Mouse (Mus musculus) heart, embryonic 16.5 days (tissue): Measurements from ENCODE around the gene Cyp2ab1. TPM values are rescaled to one million over a fixed set of nuclear protein-coding genes. Genes with fewer than 3 reads are reported as not detected.

Experiments
- ATAC-seq: fragments of 200-750 bp; cut with Nextera tagmentation; replicated peaks from 2 replicates; pipeline ENCODE4 v1.8.0; 2017; ENCODE audit warnings: moderate number of reproducible peaks; ENCODE audit not compliant: insufficient read depth, low FRiP score; ENCODE audit errors: extremely low read depth
- H3K27ac ChIP-seq: fragments of 300-500 bp; sonication (generic); 2 replicates; pipeline ENCODE4 v1.5.1; 2014; ENCODE audit warnings: mild to moderate bottlenecking, low read length, control low read depth, moderate library complexity
- H3K27me3 ChIP-seq: fragments of 300-500 bp; sonication (generic); 2 replicates; pipeline ENCODE4 v1.6.1; 2014; ENCODE audit warnings: low read length, mixed read lengths; ENCODE audit not compliant: control insufficient read depth, insufficient read depth
- H3K36me3 ChIP-seq: fragments of 300-500 bp; sonication (generic); 2 replicates; pipeline ENCODE4 v1.6.1; 2014; ENCODE audit not compliant: control insufficient read depth, insufficient read depth
- H3K4me1 ChIP-seq: fragments of 300-500 bp; sonication (generic); 2 replicates; pipeline ENCODE4 v1.6.1; 2014; ENCODE audit warnings: low read length, mixed read lengths; ENCODE audit not compliant: control insufficient read depth, insufficient read depth
- H3K4me2 ChIP-seq: fragments of 300-500 bp; sonication (generic); 2 replicates; pipeline ENCODE4 v1.6.1; 2014; ENCODE audit warnings: low read depth, mild to moderate bottlenecking, control low read depth, low read length
- H3K4me3 ChIP-seq: fragments of 300-500 bp; sonication (generic); 2 replicates; pipeline ENCODE4 v1.5.1; 2014; ENCODE audit warnings: mild to moderate bottlenecking, control low read depth, low read length
- H3K9ac ChIP-seq: fragments of 300-500 bp; sonication (generic); 2 replicates; pipeline ENCODE4 v1.6.1; 2014; ENCODE audit warnings: low read length, control low read depth
- H3K9me3 ChIP-seq: fragments of 300-500 bp; sonication (generic); replicated peaks from 2 replicates; pipeline ENCODE4 v1.6.1; 2016; ENCODE audit warnings: low read length; ENCODE audit not compliant: control insufficient read depth
- WGBS: fragments of 180-500 bp; shearing (Covaris S2); extraction: QIAGEN DNeasy Blood & Tissue Kit; methylation state at CpG from one replicate; pipeline ENCODE4 v1.1.7; 2014; 5-methylcytosine and 5-hydroxymethylcytosine counted together
- polyA plus RNA-seq: library from polyadenylated mRNA; unstranded; fragments of >200 nt; fragmentation: Nextera tagmentation; extraction: Ambion mirVana; gene quantifications from 2 replicates; pipeline ENCODE4 v1.2.1, GENCODE M21; 2015

The Cyp2ab1 gene
- polyA plus RNA-seq, 1 experiment from 2014 or later, result not detected

DNA sequence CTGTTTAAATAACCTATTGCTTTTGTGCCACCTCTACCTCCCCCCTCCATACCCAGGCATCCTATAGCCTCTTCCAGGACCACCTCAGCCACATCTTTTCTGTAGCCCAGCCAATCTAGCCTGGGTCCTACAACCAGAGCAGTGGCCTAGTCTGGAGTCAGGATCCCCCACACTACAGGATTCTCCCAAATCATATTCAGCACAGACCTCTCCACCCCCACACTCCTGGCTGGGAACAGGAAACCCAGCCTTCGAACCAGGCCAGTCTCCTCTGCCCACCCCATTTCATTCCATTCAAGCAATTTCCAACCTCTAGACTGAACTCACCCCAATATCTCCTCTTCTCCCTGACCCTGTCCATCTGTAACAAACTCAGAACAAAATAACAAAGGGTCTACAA, 20.3 kb upstream of the Cyp2ab1 start:
- Histone ChIP-seq H3K4me1 (no peaks in the 10 kb centered on the region), H3K4me3 (no peak overlapping the region), H3K9ac (no peak overlapping the region), H3K4me2 (no peak overlapping the region), H3K36me3 (peaks cover 26% of the 10 kb centered on the region), H3K27ac (no peak overlapping the region), H3K9me3 (no peaks in the 10 kb centered on the region), H3K27me3 (no peaks in the 10 kb centered on the region)
- WGBS, result 85% methylated on average over 1 of the region's 1 CpGs
- no peak for ATAC-seq

DNA sequence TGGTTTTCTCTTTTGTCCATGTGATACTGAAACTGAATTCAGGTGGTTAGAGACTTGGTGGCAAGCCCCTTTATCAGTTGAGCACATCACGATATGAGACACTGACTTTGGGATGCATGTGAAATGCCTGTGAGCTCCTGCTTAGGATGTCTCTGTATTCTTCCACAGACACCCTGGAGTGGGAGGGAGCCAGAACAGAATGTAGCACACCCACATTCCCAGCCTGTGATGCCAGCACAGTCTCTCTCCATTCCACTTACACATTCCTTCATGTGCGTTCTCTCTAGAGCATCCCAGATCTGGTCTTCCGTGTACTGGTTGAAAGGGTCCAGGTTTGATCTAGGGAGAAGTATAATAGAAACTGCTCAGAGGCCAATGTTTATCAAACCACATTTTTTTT, 13.4 kb upstream of the Cyp2ab1 start:
- Histone ChIP-seq H3K27me3 (no peaks in the 10 kb centered on the region), H3K4me2 (no peak overlapping the region), H3K4me3 (no peak overlapping the region), H3K9me3 (no peaks in the 10 kb centered on the region), H3K4me1 (no peaks in the 10 kb centered on the region), H3K9ac (no peak overlapping the region), H3K36me3 (peaks cover 41% of the 10 kb centered on the region), H3K27ac (no peak overlapping the region)
- 82% methylated on average over 3 of the region's 3 CpGs for WGBS
- ATAC-seq, result no peak

DNA sequence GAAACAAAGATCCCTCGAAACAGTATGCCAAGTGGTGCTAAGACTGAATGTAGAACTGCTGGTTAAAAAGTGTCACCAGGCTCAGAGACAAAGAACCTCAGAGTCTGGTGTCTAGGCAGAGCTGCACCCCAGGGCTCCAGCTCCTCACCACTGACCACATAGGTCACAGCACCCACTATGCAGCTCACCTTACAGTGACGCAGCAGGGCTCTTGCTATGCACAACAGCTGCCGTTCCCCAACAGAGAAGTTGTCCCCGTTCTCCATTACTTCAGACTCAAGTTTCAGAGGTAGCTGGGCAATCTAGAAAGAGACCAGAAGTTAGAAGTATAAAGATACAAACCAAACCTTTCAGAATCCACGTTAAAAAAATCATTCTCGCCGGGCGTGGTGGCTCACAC, 9.7 kb upstream of the Cyp2ab1 start:
- Histone ChIP-seq H3K9ac (no peak overlapping the region), H3K36me3 (peaks cover 35% of the 10 kb centered on the region), H3K4me3 (no peak overlapping the region), H3K9me3 (no peaks in the 10 kb centered on the region), H3K27me3 (no peaks in the 10 kb centered on the region), H3K4me1 (no peaks in the 10 kb centered on the region), H3K27ac (no peak overlapping the region), H3K4me2 (no peak overlapping the region)
- ATAC-seq, result no peak
- 92% methylated on average over 8 of the region's 8 CpGs for WGBS

DNA sequence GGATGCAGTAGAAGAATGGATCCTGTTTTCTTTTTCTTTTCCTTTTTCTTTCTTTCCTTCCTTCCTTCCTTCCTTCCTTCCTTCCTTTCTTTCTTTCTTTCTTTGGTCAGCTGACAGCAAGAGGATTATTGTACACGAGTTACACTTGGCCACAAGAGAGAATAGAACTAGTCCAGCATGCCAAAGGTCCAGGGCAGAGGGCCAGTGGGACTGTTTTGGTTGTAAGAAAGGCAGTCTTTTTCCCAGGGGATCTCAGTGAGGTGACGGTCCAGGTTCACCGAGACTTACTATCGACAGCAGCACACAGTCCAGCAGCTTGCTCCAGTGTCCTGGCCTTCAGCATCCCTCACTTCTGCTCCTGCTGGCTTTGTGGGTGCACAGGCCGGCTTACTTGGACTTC, 3.1 kb upstream of the Cyp2ab1 start:
- H3K4me2 ChIP-seq, result no peak overlapping the region
- ATAC-seq, result no peak
- no peak overlapping the region for H3K4me3 ChIP-seq
- H3K9me3 ChIP-seq, result no peaks in the 10 kb centered on the region
- no peak overlapping the region for H3K27ac ChIP-seq
- no peak overlapping the region for H3K9ac ChIP-seq
- H3K36me3 ChIP-seq, result peaks cover 14% of the 10 kb centered on the region
- no peaks in the 10 kb centered on the region for H3K4me1 ChIP-seq
- H3K27me3 ChIP-seq, result no peaks in the 10 kb centered on the region
- 77% methylated on average over 5 of the region's 5 CpGs for WGBS

DNA sequence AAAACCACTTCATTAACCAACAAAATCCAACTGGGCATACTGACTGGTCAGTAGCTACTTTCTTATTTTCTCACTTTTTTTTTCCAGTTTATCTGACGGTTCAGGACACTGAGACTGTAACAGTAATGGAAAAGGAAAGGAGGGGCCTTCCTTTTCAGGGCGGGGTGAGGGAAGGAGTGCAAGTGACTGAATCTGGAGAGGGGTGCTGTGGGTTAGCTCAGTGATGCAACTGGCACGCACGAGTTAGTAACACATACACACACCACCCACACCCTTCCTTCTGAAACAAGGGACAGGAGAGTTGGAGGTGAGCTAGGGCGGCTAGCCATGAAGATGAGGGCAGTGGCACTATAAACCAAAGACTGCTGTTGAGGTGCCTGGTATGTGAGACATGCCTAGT, 1.3 kb downstream of the Cyp2ab1 start:
- Histone ChIP-seq H3K27ac (no peak overlapping the region), H3K9me3 (no peaks in the 10 kb centered on the region), H3K27me3 (no peaks in the 10 kb centered on the region), H3K4me2 (no peak overlapping the region), H3K4me1 (no peaks in the 10 kb centered on the region), H3K9ac (no peak overlapping the region), H3K36me3 (0 out of 2 replicates have a peak, but pooled peaks cover 2% of the 10 kb centered on the region), H3K4me3 (no peak overlapping the region)
- no peak for ATAC-seq
- 55% methylated on average over 5 of the region's 5 CpGs for WGBS

DNA sequence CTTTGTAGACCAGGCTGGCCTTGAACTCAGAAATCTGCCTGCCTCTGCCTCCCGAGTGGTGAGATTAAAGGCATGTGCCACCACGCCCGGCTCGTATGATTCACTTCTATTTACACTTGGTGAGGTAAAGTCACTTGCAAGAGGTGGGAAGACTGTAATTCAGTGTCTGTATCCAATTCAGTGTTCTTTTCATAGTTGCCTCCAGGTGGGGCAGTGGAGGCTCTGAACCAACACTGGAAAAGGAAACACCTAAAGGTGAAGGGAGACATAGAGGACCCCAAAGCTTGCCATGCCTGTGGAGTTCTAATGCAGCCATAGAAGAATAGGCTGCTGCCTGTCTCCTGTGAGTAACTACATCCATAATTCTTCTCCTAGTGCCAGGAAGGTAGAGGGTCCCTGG, 2.9 kb downstream of the Cyp2ab1 start:
- 76% methylated on average over 4 of the region's 4 CpGs for WGBS
- no peaks in the 10 kb centered on the region for H3K4me1 ChIP-seq

DNA sequence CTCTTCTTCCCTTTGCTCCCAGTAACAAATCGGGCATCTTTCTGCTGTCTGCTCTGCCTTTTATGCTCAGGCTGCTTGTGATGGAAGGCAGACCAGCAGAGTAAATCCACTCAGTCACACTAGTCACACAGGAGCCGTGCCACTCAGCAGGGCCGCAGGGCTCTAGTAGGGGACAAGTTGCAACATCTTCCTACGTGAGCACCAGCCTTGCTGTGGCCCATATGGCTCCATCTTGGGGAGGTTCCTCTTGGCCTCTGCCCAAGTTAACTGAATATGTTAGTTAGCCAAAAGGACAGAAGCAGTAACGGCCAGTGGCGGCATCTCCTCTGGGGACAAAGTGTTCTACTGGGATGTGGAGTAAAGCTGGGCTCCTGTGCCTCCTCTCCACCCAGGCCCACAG, 8.4 kb downstream of the Cyp2ab1 start:
- no peak for ATAC-seq
- Histone ChIP-seq H3K27ac (no peak overlapping the region), H3K9me3 (no peaks in the 10 kb centered on the region), H3K4me2 (no peak overlapping the region), H3K9ac (no peak overlapping the region), H3K27me3 (no peaks in the 10 kb centered on the region), H3K4me3 (no peak overlapping the region), H3K4me1 (no peaks in the 10 kb centered on the region), H3K36me3 (no peaks in the 10 kb centered on the region)
- WGBS, result 77% methylated on average over 6 of the region's 6 CpGs

More for the DNA sequence above, 2.9 kb downstream of the Cyp2ab1 start:
- no peak overlapping the region for H3K4me2 ChIP-seq
- H3K9ac ChIP-seq, result no peak overlapping the region
- H3K36me3 ChIP-seq, result no peaks in the 10 kb centered on the region
- no peak overlapping the region for H3K27ac ChIP-seq
- H3K27me3 ChIP-seq, result no peaks in the 10 kb centered on the region
- H3K9me3 ChIP-seq, result no peaks in the 10 kb centered on the region
- ATAC-seq, result no peak
- no peak overlapping the region for H3K4me3 ChIP-seq

DNA sequence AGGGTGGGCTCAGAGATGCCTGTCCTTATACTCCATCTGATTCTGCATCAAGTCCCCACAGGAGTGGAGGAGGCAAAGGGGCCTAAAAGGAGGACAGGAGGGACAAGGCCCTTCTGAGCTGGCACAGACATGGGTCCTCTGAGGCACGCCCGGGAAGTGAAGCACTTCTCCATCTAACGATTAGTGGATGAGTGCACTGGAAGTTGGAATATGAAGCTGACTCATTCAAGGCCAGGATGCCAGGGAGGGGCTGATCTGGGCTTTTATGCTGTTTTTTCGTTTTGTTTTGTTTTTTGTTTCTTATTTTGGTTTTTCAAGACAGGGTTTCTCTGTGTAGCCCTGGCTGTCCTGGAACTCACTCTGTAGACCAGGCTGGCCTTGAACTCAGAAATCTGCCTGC, 9.9 kb downstream of the Cyp2ab1 start:
- WGBS, result 75% methylated on average over 4 of the region's 4 CpGs
- no peak overlapping the region for H3K4me3 ChIP-seq

DNA sequence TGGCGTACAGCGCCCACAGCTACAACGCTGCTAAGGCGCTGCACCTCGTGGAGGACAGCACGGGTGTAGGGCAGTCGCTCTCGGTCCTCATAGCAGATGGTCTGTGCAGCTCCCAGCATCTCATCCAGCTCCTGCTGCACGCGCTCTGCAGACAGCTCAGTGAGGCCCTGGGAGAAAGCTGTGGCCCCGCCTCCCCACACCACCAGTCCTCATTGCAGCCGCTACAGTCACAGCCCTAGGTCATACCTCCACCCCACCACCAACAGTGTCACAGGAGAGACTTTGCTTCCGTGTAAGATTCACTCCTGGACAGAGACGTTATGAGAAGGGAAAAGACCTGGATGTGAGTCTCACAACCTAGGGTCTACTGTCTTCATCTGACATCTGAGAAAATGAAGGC, 12.9 kb downstream of the Cyp2ab1 start:
- ATAC-seq, result no peak
- no peaks in the 10 kb centered on the region for H3K27me3 ChIP-seq
- H3K9me3 ChIP-seq, result no peaks in the 10 kb centered on the region
- H3K27ac ChIP-seq, result no peak overlapping the region
- no peak overlapping the region for H3K4me2 ChIP-seq
- H3K9ac ChIP-seq, result no peak overlapping the region
- H3K4me3 ChIP-seq, result no peak overlapping the region
- no peaks in the 10 kb centered on the region for H3K36me3 ChIP-seq
- no peaks in the 10 kb centered on the region for H3K4me1 ChIP-seq
- 63% methylated on average over 14 of the region's 14 CpGs for WGBS

More for the DNA sequence above, 9.9 kb downstream of the Cyp2ab1 start:
- Histone ChIP-seq H3K27ac (no peak overlapping the region), H3K9me3 (no peaks in the 10 kb centered on the region), H3K4me1 (no peaks in the 10 kb centered on the region), H3K27me3 (no peaks in the 10 kb centered on the region), H3K4me2 (no peak overlapping the region), H3K36me3 (no peaks in the 10 kb centered on the region), H3K9ac (no peak overlapping the region)
- ATAC-seq, result no peak
